Mouse (Mus musculus): Measurements from ENCODE around the gene Map1s.

DNA sequence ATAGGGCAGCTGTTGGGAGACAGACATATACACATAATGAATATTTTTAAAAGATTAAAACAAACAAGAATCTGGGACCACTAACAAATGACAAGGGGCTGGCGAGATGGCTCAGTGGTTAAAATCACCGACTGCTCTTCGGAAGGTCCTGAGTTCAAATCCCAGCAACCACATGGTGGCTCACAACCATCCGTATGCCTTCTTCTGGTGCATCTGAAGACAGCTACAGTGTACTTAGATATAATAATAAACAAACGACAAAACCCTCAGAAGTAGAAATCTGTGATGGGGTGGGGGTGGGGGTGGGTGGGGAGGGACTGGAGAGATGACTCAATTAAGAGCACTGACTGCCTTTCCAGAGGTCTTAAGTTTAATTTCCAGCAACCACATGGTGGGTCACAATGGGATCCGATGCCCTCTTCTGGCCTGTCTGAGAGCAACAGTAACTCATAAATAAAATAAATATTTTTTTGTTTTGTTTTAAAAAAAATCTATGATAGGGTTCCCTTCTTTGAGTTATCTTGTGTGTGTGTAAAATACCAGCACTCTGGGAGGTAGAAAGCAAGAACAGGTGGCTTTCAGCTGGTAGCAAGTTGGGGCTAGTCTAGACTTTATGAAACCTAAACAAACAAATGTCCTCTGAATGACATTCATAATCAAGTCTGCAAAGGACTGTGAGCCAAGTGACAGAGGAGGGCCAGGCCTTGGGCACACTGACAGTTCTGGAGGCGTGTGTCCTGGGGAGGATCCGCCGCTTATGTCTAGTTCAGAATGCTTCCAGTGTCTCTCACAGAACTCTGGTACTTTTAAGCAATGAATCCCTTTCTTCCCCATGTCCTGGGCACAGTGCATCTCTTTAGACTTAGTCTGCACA lies 14.6 kb downstream of the Map1s start:
- TF ChIP-seq CTCF (IDR thresholded peaks at IDR 0.05; ENCODE audit: low read depth) (no peak; the same call in 1 of the 2 replicates), EP300 (optimal IDR thresholded peaks at IDR 0.05) (no peak)

Measured in stomach, postnatal 0 days (tissue).